Mouse (Mus musculus): Measurements from ENCODE around the gene Mug2. TPM values are rescaled to one million over a fixed set of nuclear protein-coding genes. Genes with fewer than 3 reads are reported as not detected.
"Not testable (repeated sequence)": the region's sequence is repeated elsewhere in the genome, so short reads cannot be mapped to it uniquely, and the experiment has no call there.

The Mug2 gene
- polyA plus RNA-seq (2015; fragmentation: Nextera tagmentation; extraction: Ambion mirVana), result not detected in 2 replicates

DNA sequence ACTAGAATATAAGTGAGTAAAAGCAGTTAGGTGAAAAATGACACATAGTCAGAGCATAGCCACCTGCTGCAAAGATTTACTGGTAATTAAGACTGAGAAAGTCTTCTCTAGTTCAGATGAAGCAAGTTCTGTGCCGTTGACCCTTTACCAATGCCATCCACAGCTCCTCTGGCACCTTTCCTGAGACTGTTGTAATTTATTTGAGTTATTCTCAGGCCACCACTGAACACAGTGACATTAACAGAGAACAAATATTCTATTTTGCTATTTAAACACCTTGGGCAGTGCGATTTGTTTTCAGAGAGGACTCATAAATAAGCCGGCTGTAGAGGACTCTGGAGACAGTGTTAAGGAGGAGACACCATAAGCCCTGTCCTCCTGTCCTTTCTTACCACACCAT lies at the start of gene Mug2:
Mug2 (plus strand) TSS at position 301 of the 400 bp plus-strand sequence.
- H3K9me3 ChIP-seq; H3K4me1 ChIP-seq; H3K27ac ChIP-seq; H3K36me3 ChIP-seq; H3K27me3 ChIP-seq; ATAC-seq (ENCODE audit: insufficient number of reproducible peaks, low FRiP score, low TSS enrichment, low read depth); H3K4me3 ChIP-seq; H3K9ac ChIP-seq; H3K4me2 ChIP-seq: not testable (repeated sequence)
- WGBS, result no CpG with 5 or more reads among the region's 3 CpGs

DNA sequence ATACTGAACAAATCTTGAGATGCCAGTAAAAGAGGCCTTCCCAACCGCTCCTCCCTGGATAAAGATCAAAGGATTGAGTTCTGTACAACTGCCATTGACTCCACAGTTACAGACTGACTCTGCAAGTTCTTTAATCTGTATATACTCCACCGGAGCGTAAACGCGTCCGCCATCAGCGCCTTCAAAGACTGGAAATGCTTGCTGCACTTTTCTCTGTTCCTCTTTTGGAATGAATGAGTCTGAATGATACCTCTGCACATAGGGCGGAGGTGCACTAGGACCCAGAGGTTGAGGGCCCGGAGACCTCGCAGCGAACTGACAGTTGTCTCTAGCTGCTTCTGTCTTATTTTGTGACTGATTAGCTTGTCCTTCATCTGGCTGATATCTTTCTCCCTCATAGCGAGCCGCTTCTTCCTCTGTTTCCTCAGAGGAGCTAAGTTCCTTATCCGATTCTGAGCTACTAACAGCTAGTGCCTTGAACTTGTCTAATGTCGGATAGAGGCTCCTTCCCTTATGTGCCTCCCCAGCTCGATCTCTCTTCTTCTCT lies 48.7 kb upstream of the Mug2 start:
- H3K4me3 ChIP-seq; H3K9ac ChIP-seq; H3K27me3 ChIP-seq; H3K4me1 ChIP-seq; H3K27ac ChIP-seq; ATAC-seq (ENCODE audit: insufficient number of reproducible peaks, low FRiP score, low TSS enrichment, low read depth); H3K36me3 ChIP-seq; H3K9me3 ChIP-seq; H3K4me2 ChIP-seq: not testable (repeated sequence)
- 89% methylated on average over 16 of the region's 16 CpGs for WGBS

DNA sequence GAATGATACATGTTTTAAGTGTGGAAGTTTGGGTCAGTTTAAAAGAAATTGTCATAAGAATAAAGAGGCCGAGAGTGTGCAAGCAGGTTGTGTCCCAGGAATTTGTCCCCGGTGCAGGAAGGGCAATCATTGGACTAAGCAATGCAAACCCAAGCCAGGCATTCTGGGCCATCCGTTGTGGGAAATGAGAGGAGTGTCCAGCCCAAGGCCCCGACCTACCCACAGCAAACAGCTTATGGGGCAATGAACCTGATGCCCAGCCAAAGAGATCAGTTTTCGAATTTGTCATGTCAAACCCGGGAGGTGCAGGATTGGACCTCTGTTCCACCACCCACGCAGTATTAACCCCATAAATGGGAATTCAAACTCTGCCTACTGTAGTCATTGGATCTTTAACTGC lies 30.9 kb upstream of the Mug2 start:
- Histone ChIP-seq H3K4me2 (no peak overlapping the region), H3K27me3 (no peaks in the 10 kb centered on the region), H3K27ac (no peak overlapping the region), H3K36me3 (no peaks in the 10 kb centered on the region), H3K9ac (no peak overlapping the region), H3K4me3 (no peak overlapping the region), H3K9me3 (no peaks in the 10 kb centered on the region), H3K4me1 (no peaks in the 10 kb centered on the region)
- ATAC-seq (ENCODE audit: insufficient number of reproducible peaks, low FRiP score, low TSS enrichment, low read depth), result no peak
- 77% methylated on average over 7 of the region's 7 CpGs for WGBS

DNA sequence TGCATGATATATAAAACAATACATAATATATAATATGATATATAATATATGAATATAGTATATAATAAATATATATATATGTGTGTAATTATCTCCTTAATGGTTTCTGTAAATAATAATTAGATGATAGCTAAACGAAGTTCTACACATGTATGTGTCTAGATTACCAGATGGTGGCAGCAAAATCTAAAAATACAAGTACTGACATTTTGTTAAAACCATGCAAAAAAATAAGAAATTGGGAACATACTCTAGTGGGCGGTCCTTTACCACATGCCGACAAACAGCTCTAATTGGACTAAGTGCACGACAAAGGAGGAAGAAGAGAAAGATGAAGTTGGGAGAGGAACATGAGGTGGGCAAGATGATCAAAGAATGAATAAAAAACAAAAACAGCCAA lies 94.3 kb downstream of the Mug2 start:
- H3K4me3 ChIP-seq, result no peak overlapping the region
- 78% methylated on average over 4 of the region's 4 CpGs for whole genome bisulfite sequencing

DNA sequence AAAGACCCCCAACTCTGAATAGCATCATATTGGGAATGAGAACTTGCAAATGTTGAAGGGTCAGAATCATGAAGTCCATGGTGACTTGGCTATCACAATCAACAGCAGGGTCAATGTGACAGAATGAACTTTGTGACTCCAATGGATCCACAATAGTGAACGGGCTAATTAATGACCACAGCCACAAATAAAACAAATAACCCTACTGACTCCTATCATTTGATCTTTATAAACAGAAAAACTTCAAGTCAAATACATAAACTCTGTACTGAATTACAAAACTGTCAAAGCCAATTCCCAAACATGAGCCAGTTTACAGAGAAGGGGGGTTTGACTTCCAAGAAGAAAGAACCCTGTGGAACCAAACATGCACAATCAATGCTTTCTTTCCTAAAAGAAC lies 95.1 kb downstream of the Mug2 start:
- H3K4me3 ChIP-seq, result no peak overlapping the region
- no peak for ATAC-seq (ENCODE audit: insufficient number of reproducible peaks, low FRiP score, low TSS enrichment, low read depth)
- no peaks in the 10 kb centered on the region for H3K36me3 ChIP-seq
- H3K4me1 ChIP-seq, result no peaks in the 10 kb centered on the region
- H3K27me3 ChIP-seq, result no peaks in the 10 kb centered on the region
- no peak overlapping the region for H3K9ac ChIP-seq
- WGBS, result 68% methylated on average over 1 of the region's 1 CpGs
- H3K9me3 ChIP-seq, result no peaks in the 10 kb centered on the region
- H3K4me2 ChIP-seq, result no peak overlapping the region
- no peak overlapping the region for H3K27ac ChIP-seq

More for the DNA sequence above, 94.3 kb downstream of the Mug2 start:
- H3K4me1 ChIP-seq, result no peaks in the 10 kb centered on the region
- H3K9me3 ChIP-seq, result no peaks in the 10 kb centered on the region
- no peak overlapping the region for H3K4me2 ChIP-seq
- H3K27ac ChIP-seq, result no peak overlapping the region
- no peaks in the 10 kb centered on the region for H3K27me3 ChIP-seq
- H3K36me3 ChIP-seq, result no peaks in the 10 kb centered on the region
- H3K9ac ChIP-seq, result no peak overlapping the region
- ATAC-seq (ENCODE audit: insufficient number of reproducible peaks, low FRiP score, low TSS enrichment, low read depth), result no peak

DNA sequence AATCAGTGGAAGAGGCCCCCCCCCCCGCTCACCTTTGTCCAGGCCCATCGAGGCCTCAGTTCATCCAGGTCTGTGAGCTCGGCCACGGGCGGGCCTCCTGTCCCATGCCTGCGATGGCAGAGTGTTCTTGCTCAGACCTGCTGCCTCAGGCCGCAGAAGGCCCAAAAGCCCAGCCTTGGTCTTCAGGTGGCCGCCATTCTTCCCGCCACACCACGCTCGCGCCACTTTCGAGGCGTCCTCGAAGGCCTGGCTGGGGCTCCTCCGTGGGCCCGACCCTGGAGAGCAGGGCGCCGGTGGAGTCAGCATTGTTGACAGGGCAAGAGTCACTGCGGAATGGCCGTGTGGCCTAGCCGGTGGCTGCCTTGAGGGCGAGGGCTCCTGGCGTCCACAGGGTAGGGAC lies 110.4 kb downstream of the Mug2 start:
- no peaks in the 10 kb centered on the region for H3K36me3 ChIP-seq
- 93% methylated on average over 24 of the region's 24 CpGs for WGBS
- H3K9ac ChIP-seq, result no peak overlapping the region
- H3K9me3 ChIP-seq, result no peaks in the 10 kb centered on the region
- no peaks in the 10 kb centered on the region for H3K4me1 ChIP-seq
- no peak overlapping the region for H3K27ac ChIP-seq
- no peaks in the 10 kb centered on the region for H3K27me3 ChIP-seq
- no peak for ATAC-seq (ENCODE audit: insufficient number of reproducible peaks, low FRiP score, low TSS enrichment, low read depth)
- no peak overlapping the region for H3K4me2 ChIP-seq
- no peak overlapping the region for H3K4me3 ChIP-seq

DNA sequence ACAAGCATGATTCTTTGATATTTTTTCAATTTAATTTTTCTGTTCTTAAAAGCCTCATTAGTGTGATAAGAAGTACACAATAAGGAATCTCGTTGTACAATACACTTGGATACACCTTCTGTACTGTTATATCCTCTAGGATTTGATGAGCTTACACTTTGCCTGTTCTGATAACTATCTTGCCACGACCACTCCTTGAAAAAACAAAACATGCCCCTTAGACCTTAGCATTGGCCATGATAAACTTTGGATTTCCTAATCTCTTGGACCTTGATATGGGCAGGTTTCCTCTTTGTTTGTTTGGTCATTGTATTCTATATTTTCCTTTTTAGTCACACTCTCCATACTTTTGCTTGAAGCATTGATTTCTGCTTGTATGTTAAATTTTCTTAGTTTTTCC lies 123.0 kb downstream of the Mug2 start:
- H3K27me3 ChIP-seq, result no peaks in the 10 kb centered on the region
- no peak for ATAC-seq (ENCODE audit: insufficient number of reproducible peaks, low FRiP score, low TSS enrichment, low read depth)

More for the DNA sequence above, 123.0 kb downstream of the Mug2 start:
- no peak overlapping the region for H3K9ac ChIP-seq
- no peak overlapping the region for H3K4me2 ChIP-seq
- WGBS, result 52% methylated on average over 2 of the region's 2 CpGs
- no peaks in the 10 kb centered on the region for H3K9me3 ChIP-seq
- H3K4me3 ChIP-seq, result no peak overlapping the region
- H3K4me1 ChIP-seq, result no peaks in the 10 kb centered on the region
- no peak overlapping the region for H3K27ac ChIP-seq
- H3K36me3 ChIP-seq, result no peaks in the 10 kb centered on the region

Other genes with a start within 250 kb of the Mug2 start
- not detected in 2 replicates for gene Mug1, start 168.2 kb upstream of the Mug2 start, polyA plus RNA-seq (2015; fragmentation: Nextera tagmentation; extraction: Ambion mirVana)

All from limb, embryonic 15.5 days (tissue).